Mouse (Mus musculus) testis, adult 2 months (tissue): ENCODE results near the gene Papola.

Experiments used
- CTCF ChIP-seq: fragments of 200-500 bp; IDR thresholded peaks from 2 replicates; pipeline ENCODE4 v1.5.1; 2012; ENCODE audit warnings: low read depth, mild to moderate bottlenecking, inconsistent platforms, low read length, moderate library complexity; ENCODE audit not compliant: control insufficient read depth, insufficient read depth, insufficient replicate concordance
- POLR2A ChIP-seq: fragments of 200-500 bp; IDR thresholded peaks from 2 replicates; pipeline ENCODE4 v1.6.1; 2012; ENCODE audit warnings: low read depth, mild to moderate bottlenecking, inconsistent platforms, low read length, moderate library complexity; ENCODE audit not compliant: control insufficient read depth

DNA sequence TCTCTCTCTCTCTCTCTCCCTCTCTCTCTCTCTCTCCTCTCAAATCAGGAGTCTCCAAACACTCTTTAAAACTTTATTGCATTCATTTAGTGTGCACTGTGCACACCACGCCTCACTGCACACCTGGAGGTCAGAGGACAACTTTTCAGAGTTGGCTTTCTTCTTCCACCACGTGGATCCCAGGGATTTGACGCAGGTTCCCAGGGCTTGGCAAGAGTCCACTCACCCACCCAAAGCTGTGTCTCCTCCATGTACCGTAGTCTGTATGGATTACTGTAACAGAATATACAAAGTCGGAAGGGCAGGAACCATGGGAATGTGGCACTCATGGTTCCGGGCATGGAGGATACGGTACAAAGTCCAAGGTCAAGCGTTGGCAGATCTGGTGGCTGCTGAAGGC lies 44.8 kb upstream of the Papola start:
- TF ChIP-seq POLR2A (no peak), CTCF (no peak)
